Mouse (Mus musculus): ENCODE results near the gene Jade3.

Jade3 gene

DNA sequence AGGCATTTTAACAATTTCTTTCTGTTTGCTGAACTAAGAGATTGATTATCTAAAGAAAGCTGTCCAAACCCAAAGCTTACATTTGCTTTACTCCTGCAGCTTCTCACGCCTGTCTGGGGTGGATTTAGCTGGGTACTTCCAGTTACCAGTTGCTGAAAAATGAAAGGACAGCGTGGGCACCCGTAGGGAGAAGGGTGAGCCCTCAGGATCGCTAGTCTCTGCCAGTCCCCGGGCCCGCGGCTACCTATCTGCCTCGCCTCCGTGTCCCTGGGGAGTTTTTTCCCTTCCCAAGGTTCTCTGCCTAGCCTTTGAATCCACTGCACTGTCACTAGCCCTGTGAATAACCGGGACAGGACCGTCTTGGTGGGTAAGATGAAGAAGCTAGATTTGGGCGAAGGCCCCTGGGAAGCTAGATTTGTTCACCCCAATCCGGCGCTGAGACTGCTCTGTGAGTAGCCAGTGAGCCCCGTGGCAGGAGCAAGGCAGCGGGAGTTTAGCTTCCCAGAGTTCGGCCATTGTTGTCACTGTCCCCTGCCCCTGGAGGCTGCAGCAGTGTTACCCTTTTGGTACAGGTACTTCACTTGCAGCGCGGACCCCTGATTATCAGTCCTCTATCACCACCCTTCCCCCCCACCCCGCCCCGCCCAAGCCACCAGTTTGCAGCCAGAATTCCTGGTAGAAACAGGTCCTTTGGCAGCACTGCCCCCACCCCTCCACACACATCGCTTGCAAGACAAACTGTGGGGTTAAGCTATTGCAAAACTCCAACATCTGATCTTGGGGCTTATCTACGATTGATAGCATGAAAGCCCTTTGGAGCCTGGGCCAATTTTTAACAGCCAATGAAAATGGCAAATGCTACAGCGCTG, 122.8 kb downstream of the Jade3 start:
- DNase-seq (ENCODE audit: low read depth) = peak; percentile 6

DNA sequence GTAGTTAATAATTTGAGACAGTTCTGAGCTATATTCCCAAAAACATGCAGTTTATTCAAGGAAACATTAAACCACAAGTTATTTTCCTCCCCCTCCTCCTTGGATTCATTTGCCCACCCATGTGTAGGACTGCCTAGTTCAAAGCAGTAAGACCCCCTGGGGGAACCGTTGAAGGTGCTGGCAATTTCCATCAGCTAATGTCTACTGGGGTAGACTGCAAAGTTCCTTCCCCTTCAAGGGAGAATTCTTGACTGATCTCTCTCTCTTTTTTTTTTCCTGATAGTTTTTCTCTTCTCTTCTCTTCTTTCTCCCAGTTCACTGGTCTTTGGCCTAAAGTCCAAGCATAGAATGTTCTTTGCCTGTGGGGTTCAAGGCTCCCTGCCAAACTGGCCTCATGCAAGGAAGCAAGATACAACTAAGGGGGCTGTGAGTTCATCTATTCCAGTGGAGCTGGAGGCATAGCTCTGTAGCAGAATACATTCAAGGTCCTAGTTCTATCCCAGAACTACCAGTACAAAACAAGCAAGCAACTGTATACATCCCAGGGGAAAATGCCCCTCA, 123.5 kb downstream of the Jade3 start:
- no peak for DNase-seq (ENCODE audit: low read depth)

DNA sequence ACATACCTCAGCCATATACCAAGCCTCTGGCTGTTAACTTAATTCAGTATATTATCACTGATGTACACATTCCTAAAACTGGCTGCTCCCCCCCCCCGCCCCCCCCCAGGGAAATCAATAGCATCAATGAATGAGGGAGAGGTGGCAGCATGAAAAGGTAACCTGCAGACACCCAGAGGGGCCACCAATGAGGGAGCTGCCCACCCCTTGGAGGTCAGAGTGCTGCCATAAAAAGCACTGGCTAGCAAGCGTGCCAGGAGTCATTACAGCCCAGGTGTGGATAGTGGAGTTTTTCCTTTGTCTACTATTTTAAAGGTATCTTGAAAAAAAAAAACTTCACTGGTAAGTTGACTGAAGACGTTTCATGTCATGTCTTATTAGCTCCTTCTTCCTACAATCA, 124.0 kb downstream of the Jade3 start, which contains the start of gene Rgn:
Rgn (plus strand) TSS at position 256 of the 400 bp plus-strand sequence.
- no peak for DNase-seq (ENCODE audit: low read depth)

DNA sequence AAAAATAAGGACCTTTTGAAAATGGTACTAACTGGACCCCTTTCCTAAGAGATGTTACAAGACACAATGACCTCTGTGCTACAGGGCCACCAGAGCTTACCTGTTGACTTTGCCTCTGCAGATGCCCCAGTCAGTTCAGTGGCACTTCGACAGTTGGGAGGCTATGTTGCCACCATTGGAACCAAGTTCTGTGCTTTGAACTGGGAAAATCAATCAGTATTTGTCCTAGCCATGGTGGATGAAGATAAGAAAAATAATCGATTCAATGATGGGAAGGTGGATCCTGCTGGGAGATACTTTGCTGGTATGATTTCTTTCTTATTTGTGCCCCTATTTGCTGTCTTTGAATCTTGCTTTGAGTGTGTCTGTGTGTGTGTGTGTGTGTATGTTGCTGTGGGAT, 126.7 kb downstream of the Jade3 start:
- no peak for DNase-seq (ENCODE audit: low read depth)

DNA sequence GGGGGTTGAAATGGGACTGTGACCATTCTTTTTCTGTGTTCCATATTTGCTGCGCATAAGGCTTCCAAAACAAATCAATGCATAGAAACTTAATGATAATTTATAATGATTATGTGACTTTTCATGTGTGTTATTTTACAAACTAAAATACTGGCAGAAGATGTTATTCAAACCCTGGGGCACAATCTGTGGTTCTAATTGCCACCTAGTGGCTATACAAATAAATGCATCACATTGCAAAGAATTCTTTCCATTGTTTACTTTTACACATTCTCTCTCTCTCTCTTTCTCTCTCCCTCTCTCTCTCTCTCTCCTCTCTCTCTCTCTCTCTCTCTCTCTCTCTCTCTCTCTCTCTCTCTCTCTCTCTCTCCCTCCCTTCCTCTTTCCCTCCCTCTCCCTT, 136.4 kb downstream of the Jade3 start:
- peak; percentile 32 for DNase-seq (ENCODE audit: low read depth)

DNA sequence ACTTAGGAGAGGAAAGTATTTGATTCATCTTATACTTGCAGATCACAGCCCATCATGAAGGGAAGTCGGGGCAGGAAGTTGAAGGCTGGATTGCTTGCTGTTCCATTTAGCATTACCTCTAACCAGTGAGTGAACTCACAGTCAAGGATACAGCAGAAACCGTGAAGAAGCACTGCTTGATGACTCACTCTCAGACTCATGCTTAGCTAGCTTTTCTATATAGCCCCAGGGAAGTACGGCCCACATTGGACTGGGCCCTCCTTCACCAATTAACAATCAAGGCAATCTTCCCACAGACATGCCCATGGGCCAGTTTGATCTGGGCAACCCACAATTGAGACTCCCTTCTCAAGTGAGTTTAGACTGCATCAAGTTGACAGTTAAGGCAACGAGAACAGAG, 138.5 kb downstream of the Jade3 start:
- peak; percentile 59 for DNase-seq (ENCODE audit: low read depth)
